Comparison of ENCODE assay signal across 8 mouse cellular contexts in genomic region chr16:10394699-10395540, GRCm38 (mm10). TPM values are rescaled to one million over a fixed set of nuclear protein-coding genes. Genes with fewer than 3 reads are reported as not detected.
A peak's percentile ranks its signal among the peaks of the same experiment; 100 is the strongest.
DNase-seq lines count a peak whose midpoint lies in the region; ATAC-seq and TF ChIP-seq lines count a peak whose summit lies in the region.

Gene Tekt5, minus strand, starts transcription at chr16:10395490.

- peak; percentile 53 for TF ChIP-seq CTCF in forebrain, postnatal 0 days (IDR thresholded peaks at IDR 0.05; ENCODE audit: low read depth)
- TF ChIP-seq CTCF in intestine, postnatal 0 days (IDR thresholded peaks at IDR 0.05; ENCODE audit: low read depth), result peak; percentile 81

- WGBS in forebrain, postnatal 0 days, result 11% methylated on average over 36 of the region's 37 CpGs
- 7% methylated on average over 37 of the region's 37 CpGs for WGBS in intestine, postnatal 0 days
- 16% methylated on average over 37 of the region's 37 CpGs for WGBS in liver, embryonic 15.5 days (ENCODE audit: insufficient replicate concordance)
- 10% methylated on average over 37 of the region's 37 CpGs for WGBS in neural tube, embryonic 13.5 days

- peak; percentile 30 to 53 for DNase-seq in layer of hippocampus, adult 18-20 months (ENCODE audit: low spot score in 2 of 2)
- no peak for DNase-seq in layer of hippocampus, adult 9-11 months
- DNase-seq in cerebellum, adult 18-20 months, result peak; percentile 50 to 70
- DNase-seq in forebrain, postnatal 0 days, result peak; percentile 43
- peak; percentile 62 for DNase-seq in urinary bladder, postnatal 14 days (ENCODE audit: low spot score)

- ATAC-seq in forebrain, postnatal 0 days, result 0 out of 2 replicates have a peak, but pooled peaks have one; percentile 27
- ATAC-seq in intestine, postnatal 0 days, result peak; percentile 53; the same call in 1 of the 2 replicates
- ATAC-seq in liver, embryonic 15.5 days (ENCODE audit: insufficient read depth), result 0 out of 2 replicates have a peak, but pooled peaks have one; percentile 15
- ATAC-seq in neural tube, embryonic 13.5 days (ENCODE audit: low read depth), result peak; percentile 80

- no peaks in the 10 kb centered on the region for H3K4me1 ChIP-seq in forebrain, postnatal 0 days (ENCODE audit: insufficient read depth)
- no peaks in the 10 kb centered on the region for H3K4me1 ChIP-seq in intestine, postnatal 0 days (replicated peaks; ENCODE audit: control insufficient read depth, insufficient read depth, low read length)
- no peaks in the 10 kb centered on the region for H3K4me1 ChIP-seq in liver, embryonic 15.5 days (replicated peaks)
- peaks cover 8% of the 10 kb centered on the region for H3K4me1 ChIP-seq in neural tube, embryonic 13.5 days (replicated peaks)

- peak within 1 kb of the TSS; percentile 51 for H3K4me2 ChIP-seq in forebrain, postnatal 0 days (ENCODE audit: low read depth)
- H3K4me2 ChIP-seq in intestine, postnatal 0 days (replicated peaks; ENCODE audit: low read depth), result peak within 1 kb of the TSS; percentile 73
- peak within 1 kb of the TSS; percentile 51 for H3K4me2 ChIP-seq in liver, embryonic 15.5 days
- peak within 1 kb of the TSS; percentile 58 for H3K4me2 ChIP-seq in neural tube, embryonic 13.5 days

- peak within 1 kb of the TSS; percentile 33; the same call in 1 of the 2 replicates for H3K9ac ChIP-seq in forebrain, postnatal 0 days
- no peak within 1 kb of the TSS for H3K9ac ChIP-seq in intestine, postnatal 0 days (ENCODE audit: low read depth, low read length)
- no peak within 1 kb of the TSS for H3K9ac ChIP-seq in liver, embryonic 15.5 days
- H3K9ac ChIP-seq in neural tube, embryonic 13.5 days, result peak within 1 kb of the TSS; percentile 63

- H3K4me3 ChIP-seq in forebrain, postnatal 0 days (ENCODE audit: low read depth, low read length), result peak within 1 kb of the TSS; percentile 26
- peak within 1 kb of the TSS; percentile 27 for H3K4me3 ChIP-seq in intestine, postnatal 0 days (ENCODE audit: low read depth, low read length)
- H3K4me3 ChIP-seq in liver, embryonic 15.5 days (replicated peaks), result no peak within 1 kb of the TSS
- H3K4me3 ChIP-seq in neural tube, embryonic 13.5 days, result peak within 1 kb of the TSS; percentile 38

- no peaks in the 10 kb centered on the region for H3K9me3 ChIP-seq in forebrain, postnatal 0 days (ENCODE audit: low read length)
- H3K9me3 ChIP-seq in intestine, postnatal 0 days (ENCODE audit: control insufficient read depth), result no peaks in the 10 kb centered on the region
- no peaks in the 10 kb centered on the region for H3K9me3 ChIP-seq in liver, embryonic 15.5 days (replicated peaks)
- no peaks in the 10 kb centered on the region for H3K9me3 ChIP-seq in neural tube, embryonic 13.5 days

- no peak within 1 kb of the TSS for H3K27ac ChIP-seq in forebrain, postnatal 0 days (ENCODE audit: low read depth, low read length)
- no peak within 1 kb of the TSS for H3K27ac ChIP-seq in intestine, postnatal 0 days (ENCODE audit: low read depth, low read length)
- no peak within 1 kb of the TSS for H3K27ac ChIP-seq in liver, embryonic 15.5 days (replicated peaks)
- H3K27ac ChIP-seq in neural tube, embryonic 13.5 days (replicated peaks), result no peak within 1 kb of the TSS

- no peaks in the 10 kb centered on the region for H3K36me3 ChIP-seq in forebrain, postnatal 0 days (ENCODE audit: insufficient read depth)
- no peaks in the 10 kb centered on the region for H3K36me3 ChIP-seq in intestine, postnatal 0 days (ENCODE audit: control insufficient read depth, insufficient read depth)
- H3K36me3 ChIP-seq in liver, embryonic 15.5 days (replicated peaks), result no peaks in the 10 kb centered on the region
- H3K36me3 ChIP-seq in neural tube, embryonic 13.5 days, result no peaks in the 10 kb centered on the region

- no peaks in the 10 kb centered on the region for H3K27me3 ChIP-seq in forebrain, postnatal 0 days (ENCODE audit: insufficient read depth, low read length)
- 0 out of 2 replicates have a peak, but pooled peaks cover 4% of the 10 kb centered on the region for H3K27me3 ChIP-seq in intestine, postnatal 0 days (replicated peaks; ENCODE audit: control insufficient read depth, insufficient read depth, low read length)
- H3K27me3 ChIP-seq in liver, embryonic 15.5 days, result peaks cover 22% of the 10 kb centered on the region
- H3K27me3 ChIP-seq in neural tube, embryonic 13.5 days, result peaks cover 28% of the 10 kb centered on the region

RNA-seq across cellular contexts. Expression of gene Tekt5, which starts in this region (rescaled TPM):
- total RNA-seq in layer of hippocampus, adult 18-20 months (2021), result 1 to 10 TPM; 6.3 to 9.6 TPM
- total RNA-seq in forebrain, postnatal 0 days (2014; rRNA removed), result 3.9 and 5.4 TPM in 2 replicates
- polyA plus RNA-seq in forebrain, postnatal 0 days (2015; fragmentation: Nextera tagmentation; extraction: Ambion mirVana), result 8.7 and 11.8 TPM in 2 replicates
- 0.26 TPM in 1 of 2 replicates, not detected in the other for polyA plus RNA-seq in intestine, postnatal 0 days (2015; fragmentation: Nextera tagmentation; extraction: Ambion mirVana)
- polyA plus RNA-seq in liver, embryonic 15.5 days (2015; fragmentation: Nextera tagmentation; extraction: Ambion mirVana), result 0.22 and 0.28 TPM in 2 replicates
- polyA plus RNA-seq in neural tube, embryonic 13.5 days (2015; fragmentation: Nextera tagmentation; extraction: Ambion mirVana), result 5.2 and 5.7 TPM in 2 replicates

Comparison
In these comparisons a context has a peak if more than half of its experiments do, and no peak if none do; other contexts are left out.
1. Peak in ATAC-seq, H3K4me3 ChIP-seq and H3K4me2 ChIP-seq in intestine, postnatal 0 days; RNA of the gene not detected or under 1 TPM.
2. Peak in ATAC-seq and H3K4me2 ChIP-seq in liver, embryonic 15.5 days; RNA of the gene not detected or under 1 TPM.
3. ATAC-seq: peak in every context shown above with its lines; median percentile 80 in neural tube, embryonic 13.5 days; 53 in intestine, postnatal 0 days; 27 in forebrain, postnatal 0 days; 15 in liver, embryonic 15.5 days.
4. H3K9ac ChIP-seq: peak in forebrain, postnatal 0 days (single experiment) and neural tube, embryonic 13.5 days (single experiment); none in intestine, postnatal 0 days (single experiment) and liver, embryonic 15.5 days (single experiment).
5. Peak in every context shown above with its lines, with median percentiles within 50 percentile points of each other: H3K4me2 ChIP-seq.